Mouse (Mus musculus) gastrocnemius, adult 18-20 months (tissue): ENCODE results near the gene Zim1. TPM values are rescaled to one million over a fixed set of nuclear protein-coding genes. Genes with fewer than 3 reads are reported as not detected.

ENCODE experiments used
- DNase-seq: peaks from one replicate; pipeline ENCODE4 v3.0.0; 2021; ENCODE audit warnings: low spot score
- total RNA-seq, 2 experiments: library from RNA; stranded (reverse); gene quantifications; 2 replicates each; pipeline ENCODE4 v1.2.3; 2021

The Zim1 gene
- total RNA-seq, 2 experiments from 2014 or later: 2.4 to 6.0 TPM

DNA sequence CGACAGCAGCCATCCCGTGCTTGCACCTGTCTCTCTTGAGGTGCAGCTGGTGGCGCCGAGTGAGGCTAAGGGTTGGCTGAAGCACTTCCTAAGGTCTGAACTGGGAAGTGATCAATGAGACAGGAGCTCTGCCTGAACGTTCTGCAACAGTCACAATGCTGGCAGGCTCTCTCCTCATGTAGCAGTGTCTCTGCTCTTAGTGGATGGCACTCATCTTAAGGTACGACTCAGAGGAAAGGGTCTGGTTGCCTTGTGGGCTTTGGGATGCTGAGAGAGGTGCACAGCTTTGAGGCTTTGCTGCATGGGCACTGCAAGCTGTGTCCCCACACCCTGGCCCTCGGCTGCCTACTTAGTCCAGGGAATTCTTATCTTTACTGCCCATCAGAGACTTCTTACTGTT lies 45.0 kb downstream of the Zim1 start:
- DNase-seq: no peak

DNA sequence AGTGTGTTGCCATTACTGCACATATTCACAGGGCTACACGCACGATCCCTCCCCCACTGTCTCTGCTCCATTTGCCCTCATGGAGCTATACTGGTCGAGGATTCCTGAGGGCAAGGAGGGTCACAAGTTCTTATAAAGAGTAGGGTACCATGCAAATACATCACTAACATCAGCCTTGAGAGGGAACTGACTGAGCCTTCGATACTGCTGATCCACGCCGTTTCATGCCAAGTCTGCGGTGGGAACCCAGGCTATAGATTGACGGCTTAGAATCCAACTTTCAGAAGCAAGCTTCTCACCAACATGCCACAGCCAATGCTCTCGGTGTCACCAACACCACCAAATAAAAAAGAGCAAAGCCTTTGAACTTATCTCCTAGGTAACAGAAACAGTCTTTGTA lies 45.7 kb downstream of the Zim1 start:
- DNase-seq: no peak

- no peak for DNase-seq
Measured at GRCm38 (mm10) chr7:6645821-6646220, 50.4 kb downstream of the Zim1 start.

DNA sequence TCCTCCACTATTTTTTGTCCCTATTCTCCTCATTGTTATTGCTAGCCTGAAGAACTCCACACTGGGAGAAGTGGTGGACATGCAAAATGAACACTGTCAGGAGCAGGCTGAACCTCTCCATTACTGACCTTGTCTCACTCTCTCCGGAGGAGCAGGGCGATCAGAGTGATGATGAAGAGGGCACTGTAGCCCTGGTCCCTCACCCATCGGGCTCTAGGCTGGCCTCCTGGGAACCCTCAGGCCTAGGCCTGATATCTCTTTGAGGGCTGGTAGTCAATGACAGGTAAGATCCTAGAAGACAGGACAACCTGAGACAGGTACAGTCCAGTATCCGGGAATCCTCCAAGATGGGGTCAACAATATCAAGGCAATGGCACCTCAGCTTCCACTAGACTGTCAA lies 58.2 kb downstream of the Zim1 start:
- DNase-seq: no peak

DNA sequence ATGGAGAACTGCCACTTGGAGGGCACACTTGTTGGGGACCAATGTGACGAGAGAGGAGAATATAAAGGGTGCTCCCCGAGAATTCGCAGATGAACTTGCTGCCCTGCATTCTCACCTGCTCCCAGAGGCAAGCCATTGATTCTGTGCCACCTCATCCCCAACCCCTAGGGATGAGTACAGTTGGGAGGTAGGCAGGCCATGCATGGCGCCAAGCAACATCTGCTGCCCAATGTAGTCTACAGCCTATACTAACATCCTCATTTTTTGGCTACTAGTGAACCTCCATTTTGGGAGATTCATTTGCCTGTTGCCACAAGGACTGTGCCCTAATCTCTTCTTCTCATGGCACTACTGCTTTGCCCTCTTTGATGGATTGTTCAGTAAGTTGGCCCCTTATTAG lies 59.5 kb downstream of the Zim1 start:
- DNase-seq: no peak

GRCm38 (mm10) chr7:6635831-6636230 lies 60.4 kb downstream of the Zim1 start:
- DNase-seq: no peak

Other genes with a start within 250 kb of the Zim1 start
- not detected for gene Olfr1336, start 240.3 kb downstream of the Zim1 start, total RNA-seq
- not detected for gene Olfr1346, start 229.3 kb downstream of the Zim1 start, total RNA-seq
- not detected for gene Olfr5, start 209.5 kb downstream of the Zim1 start, total RNA-seq
- gene Olfr1347, start 196.7 kb downstream of the Zim1 start, total RNA-seq: not detected
- not detected for gene Olfr1348, start 187.7 kb downstream of the Zim1 start, total RNA-seq
- not detected for gene Olfr1349, start 173.5 kb downstream of the Zim1 start, total RNA-seq
- not detected for gene Olfr1350, start 131.6 kb downstream of the Zim1 start, total RNA-seq
- 1 to 10 TPM; 2.8 to 7.2 TPM for gene Peg3, start 34.0 kb upstream of the Zim1 start, total RNA-seq
- gene Usp29, start 34.1 kb upstream of the Zim1 start, total RNA-seq: under 1 TPM in 1 of 2 experiments, not detected in 1; 0.39 TPM